Mouse (Mus musculus) heart, adult 2 months (tissue): ENCODE measurements around the gene Ak7. TPM values are rescaled to one million over a fixed set of nuclear protein-coding genes. Genes with fewer than 3 reads are reported as not detected.

Source experiments
- DNase-seq, 2 experiments: peaks; one replicate each; pipeline ENCODE4 v3.0.0; 2021
- H3K27ac ChIP-seq: fragments of 200-600 bp; 2 replicates; pipeline ENCODE4 v1.8.1; 2022
- H3K27me3 ChIP-seq: fragments of 200-500 bp; 2 replicates; pipeline ENCODE4 v1.6.1; 2012; ENCODE audit warnings: mild to moderate bottlenecking, low read length, inconsistent platforms, mixed read lengths; ENCODE audit not compliant: control insufficient read depth, insufficient read depth
- H3K36me3 ChIP-seq: fragments of 200-500 bp; 2 replicates; pipeline ENCODE4 v1.6.1; 2012; ENCODE audit warnings: low read length, inconsistent platforms; ENCODE audit not compliant: control insufficient read depth, insufficient read depth
- H3K4me1 ChIP-seq: fragments of 200-500 bp; 2 replicates; pipeline ENCODE4 v1.6.1; 2011; ENCODE audit warnings: low read length; ENCODE audit not compliant: control insufficient read depth, insufficient read depth
- H3K4me3 ChIP-seq: fragments of 200-600 bp; 2 replicates; pipeline ENCODE4 v1.8.1; 2022
- H3K79me2 ChIP-seq: fragments of 200-500 bp; replicated peaks from 2 replicates; pipeline ENCODE4 v1.6.1; 2012; ENCODE audit warnings: mild to moderate bottlenecking, inconsistent platforms, low read length, moderate library complexity, mixed read lengths; ENCODE audit not compliant: control insufficient read depth, insufficient read depth
- H3K9ac ChIP-seq: fragments of 200-500 bp; 2 replicates; pipeline ENCODE4 v1.6.1; 2012; ENCODE audit warnings: low read depth, mild to moderate bottlenecking, control low read depth, inconsistent platforms, low read length, mixed read lengths
- CTCF ChIP-seq: fragments of 200-600 bp; IDR thresholded peaks from 2 replicates; pipeline ENCODE4 v1.8.1; 2022; ENCODE audit warnings: antibody characterized with exemption, mild to moderate bottlenecking, moderate library complexity
- EP300 ChIP-seq: fragments of 200-500 bp; IDR thresholded peaks from 2 replicates; pipeline ENCODE4 v1.6.1; 2011; ENCODE audit warnings: low read depth, low read length, control low read depth; ENCODE audit not compliant: insufficient read depth
- POLR2A ChIP-seq: fragments of 200-500 bp; IDR thresholded peaks from 2 replicates; pipeline ENCODE4 v1.6.1; 2011; ENCODE audit warnings: mild to moderate bottlenecking, low read depth, low read length, control low read depth; ENCODE audit not compliant: insufficient read depth
- WGBS: fragments of 180-500 bp; shearing (Covaris S2); methylation state at CpG from one replicate; pipeline ENCODE4 v1.1.7; 2018; 5-methylcytosine and 5-hydroxymethylcytosine counted together
- intact Hi-C: fragments of 180-260 bp; cut with DNase I; formaldehyde crosslinking; loops from one replicate; pipeline ENCODE4 v1.15.1; 2025
- polyA plus RNA-seq: library from polyadenylated mRNA; depleted of rRNA; stranded (reverse); fragments of >200 nt; gene quantifications from 2 replicates; pipeline ENCODE4 v1.2.3, GENCODE M21; 2012
- total RNA-seq, 2 experiments: library from RNA; stranded (reverse); gene quantifications; 2 replicates each; pipeline ENCODE4 v1.2.3; 2021

The Ak7 gene
- total and polyA plus RNA-seq, 3 experiments, result 0.61 TPM; not detected in 2

DNA sequence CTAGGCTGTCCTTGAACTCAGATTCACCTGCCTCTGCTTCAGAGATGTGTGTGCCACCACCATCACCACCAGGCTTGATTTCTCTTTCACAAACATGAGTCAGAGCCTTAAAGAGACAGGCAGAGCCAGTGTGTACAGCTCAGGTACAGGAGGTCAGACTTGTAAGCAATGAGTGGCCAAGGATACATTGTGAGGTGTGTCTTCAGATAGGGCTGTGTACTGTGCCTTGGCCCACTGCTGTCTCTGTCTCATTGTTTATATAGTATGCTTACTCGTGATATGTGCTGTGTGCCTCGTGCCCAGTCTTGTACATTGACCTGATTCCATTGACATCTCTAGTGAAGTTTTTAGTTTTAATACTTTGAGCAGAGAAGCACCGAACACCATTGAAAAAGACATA lies 100.0 kb downstream of the Ak7 start:
- 84% methylated on average over 3 of the region's 3 CpGs for WGBS
- no peaks in the 10 kb centered on the region for H3K27me3 ChIP-seq
- H3K79me2 ChIP-seq, result peaks cover 5% of the 10 kb centered on the region
- no peak for DNase-seq
- no peaks in the 10 kb centered on the region for H3K4me1 ChIP-seq
- no peak overlapping the region for H3K9ac ChIP-seq
- H3K27ac ChIP-seq, result no peak overlapping the region
- H3K4me3 ChIP-seq, result no peak overlapping the region
- TF ChIP-seq POLR2A (no peak), EP300 (no peak), CTCF (no peak)
- intact Hi-C loops, result no loop called here
- peaks cover 11% of the 10 kb centered on the region for H3K36me3 ChIP-seq

DNA sequence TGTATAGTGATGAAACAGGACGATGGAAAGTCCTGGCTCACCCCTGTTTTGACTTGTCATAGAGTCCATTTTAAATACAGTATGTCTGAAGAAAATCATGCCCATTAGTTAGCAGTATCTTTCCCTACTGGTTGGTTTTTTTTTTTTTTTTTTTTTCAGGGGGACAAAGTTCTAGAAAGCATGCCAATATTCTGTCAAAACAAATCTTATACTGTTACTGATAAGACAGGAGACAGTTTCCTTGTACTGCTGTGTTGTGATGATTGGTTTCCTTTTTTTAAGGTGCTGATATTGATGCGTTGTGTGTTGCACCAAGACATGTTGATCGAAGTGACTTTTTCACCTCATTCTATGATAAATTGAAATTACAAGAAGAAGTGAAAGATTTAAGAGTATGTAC lies 100.4 kb downstream of the Ak7 start:
- H3K9ac ChIP-seq, result no peak overlapping the region
- H3K4me1 ChIP-seq, result no peaks in the 10 kb centered on the region
- no peak for TF ChIP-seq POLR2A
- no peak for TF ChIP-seq EP300
- TF ChIP-seq CTCF, result no peak
- intact Hi-C loops, result no loop called here
- peaks cover 5% of the 10 kb centered on the region for H3K79me2 ChIP-seq
- no peak overlapping the region for H3K4me3 ChIP-seq
- no peak overlapping the region for H3K27ac ChIP-seq
- no peaks in the 10 kb centered on the region for H3K27me3 ChIP-seq
- DNase-seq, result no peak
- WGBS, result 73% methylated on average over 3 of the region's 3 CpGs
- peaks cover 13% of the 10 kb centered on the region for H3K36me3 ChIP-seq

DNA sequence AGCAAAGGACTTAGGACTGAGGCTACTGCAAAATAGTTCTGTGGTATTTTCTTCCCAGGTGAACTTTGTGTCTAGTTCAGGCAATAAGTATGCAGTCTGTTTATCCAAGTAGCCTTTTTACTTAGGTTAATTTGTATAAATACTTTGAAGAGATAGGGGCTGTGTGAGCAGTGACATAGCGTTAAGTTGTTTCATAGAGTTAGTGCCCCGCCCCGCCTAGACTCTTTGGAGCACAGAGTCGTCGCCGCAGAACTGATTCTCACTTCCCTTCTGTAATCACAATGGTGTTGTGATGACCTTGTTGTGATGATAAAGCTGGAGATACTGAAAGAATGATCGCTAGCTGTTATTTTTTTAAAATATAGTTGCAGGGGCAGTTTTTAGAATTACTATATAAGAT lies 101.6 kb downstream of the Ak7 start:
- Histone ChIP-seq H3K79me2 (peaks cover 5% of the 10 kb centered on the region), H3K4me3 (no peak overlapping the region), H3K27me3 (no peaks in the 10 kb centered on the region), H3K9ac (no peak overlapping the region), H3K4me1 (no peaks in the 10 kb centered on the region), H3K36me3 (peaks cover 13% of the 10 kb centered on the region), H3K27ac (no peak overlapping the region)
- DNase-seq, result no peak
- 57% methylated on average over 7 of the region's 7 CpGs for WGBS
- TF ChIP-seq POLR2A, result no peak
- TF ChIP-seq CTCF, result no peak
- no peak for TF ChIP-seq EP300
- intact Hi-C loops, result no loop called here

DNA sequence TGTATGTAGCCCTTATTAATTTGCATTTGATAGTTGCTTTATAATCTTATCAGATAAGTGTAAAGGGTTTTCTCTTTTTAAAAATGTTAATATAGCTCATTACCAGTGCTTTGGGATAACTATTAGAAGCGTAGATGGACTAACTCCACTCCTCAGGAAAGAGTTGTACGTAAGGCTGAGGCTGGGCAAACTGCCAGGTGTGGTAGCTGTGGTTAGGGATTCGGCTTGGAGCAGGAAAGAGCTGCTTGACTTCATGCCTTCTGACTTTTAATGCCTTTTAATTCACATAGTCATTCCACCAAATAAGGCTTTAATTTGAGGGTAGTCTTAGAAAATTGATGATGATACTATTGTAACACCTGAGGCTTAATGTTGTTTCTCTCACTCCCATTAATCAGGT lies 103.2 kb downstream of the Ak7 start:
- H3K4me3 ChIP-seq, result no peak overlapping the region
- DNase-seq, result no peak
- H3K27ac ChIP-seq, result no peak overlapping the region
- intact Hi-C loops, result no loop called here
- H3K4me1 ChIP-seq, result no peaks in the 10 kb centered on the region
- 30% methylated on average over 3 of the region's 3 CpGs for WGBS
- H3K36me3 ChIP-seq, result peaks cover 16% of the 10 kb centered on the region
- TF ChIP-seq POLR2A, result no peak
- H3K27me3 ChIP-seq, result no peaks in the 10 kb centered on the region
- H3K79me2 ChIP-seq, result peaks cover 3% of the 10 kb centered on the region
- H3K9ac ChIP-seq, result no peak overlapping the region

DNA sequence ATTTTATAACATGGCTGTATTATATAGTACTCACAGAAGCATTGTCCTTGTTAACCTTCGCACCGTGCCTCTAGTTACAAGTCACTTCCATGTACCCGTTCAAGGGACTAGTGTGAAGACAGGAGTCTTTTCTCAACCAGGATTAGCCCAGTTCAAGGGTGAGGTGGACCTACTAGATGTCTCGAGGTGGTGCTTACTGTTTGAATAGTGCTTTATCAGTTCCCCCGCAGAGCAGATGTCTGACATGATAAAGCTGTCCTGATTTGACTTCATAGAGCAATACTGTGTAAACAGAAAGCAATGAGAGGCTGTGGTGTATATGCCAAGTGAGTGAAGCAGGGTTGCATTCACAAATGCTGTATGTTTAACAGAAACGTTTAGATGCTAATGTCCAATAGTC lies 104.8 kb downstream of the Ak7 start:
- TF ChIP-seq POLR2A (no peak), EP300 (no peak), CTCF (no peak)

DNA sequence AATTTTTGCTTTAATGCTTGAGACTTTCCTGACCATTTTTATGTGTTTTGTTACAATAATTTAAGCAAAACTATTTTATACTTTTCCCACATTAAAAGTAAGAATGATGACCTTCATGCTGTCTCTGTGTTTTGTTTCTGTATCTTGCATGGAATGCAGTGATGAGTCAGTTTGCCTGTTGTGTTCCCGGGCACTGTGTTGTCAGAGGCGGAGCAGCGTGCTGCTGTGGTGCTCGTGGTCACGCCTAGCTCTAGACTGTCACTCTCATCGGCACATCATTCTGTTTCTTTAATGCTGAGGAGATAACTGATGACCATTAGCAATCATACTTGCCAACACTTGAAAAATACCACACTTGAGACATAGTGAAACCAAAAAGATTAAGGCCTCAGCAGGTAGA lies 108.2 kb downstream of the Ak7 start:
- no peak for TF ChIP-seq EP300
- no peak for TF ChIP-seq CTCF
- no peak for TF ChIP-seq POLR2A
- Histone ChIP-seq H3K79me2 (no peaks in the 10 kb centered on the region), H3K9ac (no peak overlapping the region), H3K36me3 (peaks cover 7% of the 10 kb centered on the region), H3K27ac (no peak overlapping the region), H3K4me1 (no peaks in the 10 kb centered on the region), H3K4me3 (no peak overlapping the region), H3K27me3 (no peaks in the 10 kb centered on the region)
- intact Hi-C loops, result no loop called here
- 82% methylated on average over 6 of the region's 6 CpGs for WGBS
- no peak for DNase-seq

More for the DNA sequence above, 104.8 kb downstream of the Ak7 start:
- 74% methylated on average over 6 of the region's 6 CpGs for WGBS
- Histone ChIP-seq H3K4me1 (no peaks in the 10 kb centered on the region), H3K27me3 (no peaks in the 10 kb centered on the region), H3K9ac (no peak overlapping the region), H3K79me2 (peaks cover 1% of the 10 kb centered on the region; the same call in 1 of the 2 replicates), H3K4me3 (no peak overlapping the region), H3K27ac (no peak overlapping the region), H3K36me3 (peaks cover 12% of the 10 kb centered on the region)
- intact Hi-C loops, result no loop called here
- DNase-seq, result no peak

DNA sequence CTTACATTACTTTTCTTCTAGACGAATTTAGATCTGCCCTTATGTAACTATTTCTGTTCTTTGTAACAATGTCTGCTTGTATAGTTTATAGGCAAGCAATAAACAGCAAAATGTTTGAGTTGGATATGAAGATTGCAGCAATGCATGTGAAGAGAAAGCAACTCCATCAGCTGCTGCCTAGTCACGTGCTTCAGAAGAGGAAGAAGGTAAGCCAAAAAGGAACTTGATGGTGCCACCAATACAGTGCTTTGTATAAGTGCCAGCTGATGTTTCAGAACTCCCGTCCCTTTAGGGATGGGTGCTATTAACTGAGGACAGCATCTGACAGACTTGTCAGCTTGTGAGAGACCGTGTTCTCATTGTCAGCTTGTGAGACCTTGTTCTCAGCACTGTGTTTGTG lies 117.7 kb downstream of the Ak7 start:
- Histone ChIP-seq H3K27me3 (no peaks in the 10 kb centered on the region), H3K79me2 (no peaks in the 10 kb centered on the region), H3K36me3 (peaks cover 5% of the 10 kb centered on the region), H3K9ac (no peak overlapping the region), H3K27ac (no peak overlapping the region), H3K4me3 (no peak overlapping the region), H3K4me1 (no peaks in the 10 kb centered on the region)
- intact Hi-C loops, result no loop called here
- WGBS, result 71% methylated on average over 4 of the region's 4 CpGs
- DNase-seq, result no peak
- no peak for TF ChIP-seq POLR2A
- TF ChIP-seq EP300, result no peak
- TF ChIP-seq CTCF, result no peak
